Mouse (Mus musculus): ENCODE data around the gene Mlycd.
A peak's percentile ranks its signal among the peaks of the same experiment; 100 is the strongest.

The Mlycd gene

GRCm38 (mm10) chr8:119404648-119405047 is 10.0 kb downstream of the Mlycd start:
- DNase-seq = no peak

- DNase-seq = no peak
Observed at GRCm38 (mm10) chr8:119408311-119408710, 13.6 kb downstream of the Mlycd start.

- DNase-seq = no peak
Observed at GRCm38 (mm10) chr8:119412037-119412734, 17.5 kb downstream of the Mlycd start.

GRCm38 (mm10) chr8:119412735-119413498 is 18.2 kb downstream of the Mlycd start:
- peak; percentile 86 to 88 for DNase-seq

- DNase-seq = no peak
Observed at GRCm38 (mm10) chr8:119413605-119414004, 18.9 kb downstream of the Mlycd start.

- DNase-seq = no peak
Observed at GRCm38 (mm10) chr8:119420318-119420717, 25.6 kb downstream of the Mlycd start.

GRCm38 (mm10) chr8:119421603-119422122 is 27.0 kb downstream of the Mlycd start:
- DNase-seq = no peak

- DNase-seq = no peak
Observed at GRCm38 (mm10) chr8:119422123-119422711, 27.5 kb downstream of the Mlycd start.

GRCm38 (mm10) chr8:119423631-119424141 is 29.0 kb downstream of the Mlycd start:
- peak; percentile 55 to 68 for DNase-seq

GRCm38 (mm10) chr8:119424199-119424733 is 29.6 kb downstream of the Mlycd start:
- no peak for DNase-seq

- DNase-seq = peak in 1 of 2 experiments; percentile 50
Observed at GRCm38 (mm10) chr8:119424740-119425139, 30.1 kb downstream of the Mlycd start.

GRCm38 (mm10) chr8:119425533-119425932 is 30.9 kb downstream of the Mlycd start:
- DNase-seq = peak in 1 of 2 experiments; percentile 65

GRCm38 (mm10) chr8:119426069-119426735 is 31.5 kb downstream of the Mlycd start:
- DNase-seq = no peak

GRCm38 (mm10) chr8:119427634-119428349 is 33.1 kb downstream of the Mlycd start:
- DNase-seq = no peak

GRCm38 (mm10) chr8:119428350-119428740 is 33.7 kb downstream of the Mlycd start:
- no peak for DNase-seq

GRCm38 (mm10) chr8:119428766-119429327 is 34.2 kb downstream of the Mlycd start:
- no peak for DNase-seq

- peak; percentile 56 to 72 for DNase-seq
Observed at GRCm38 (mm10) chr8:119429552-119429951, 34.9 kb downstream of the Mlycd start.

- no peak for DNase-seq
Observed at GRCm38 (mm10) chr8:119430250-119430649, 35.6 kb downstream of the Mlycd start.

- DNase-seq = no peak
Observed at GRCm38 (mm10) chr8:119430690-119431089, 36.0 kb downstream of the Mlycd start.

GRCm38 (mm10) chr8:119432372-119432771 is 37.7 kb downstream of the Mlycd start:
- DNase-seq = no peak

GRCm38 (mm10) chr8:119433582-119434174 is 39.0 kb downstream of the Mlycd start, which contains the start of gene Osgin1:
Osgin1 (plus strand) TSS chr8:119434124.
- DNase-seq = no peak

Data from kidney, postnatal 4 days (tissue).